Mouse (Mus musculus): ENCODE measurements at regions not wholly inside any gene's neighbourhood (a gene's known extent, or its start where the extent isn't known, plus 50 kb on each side); places are given as distances from the start of the nearest gene placed in this dataset.

DNA sequence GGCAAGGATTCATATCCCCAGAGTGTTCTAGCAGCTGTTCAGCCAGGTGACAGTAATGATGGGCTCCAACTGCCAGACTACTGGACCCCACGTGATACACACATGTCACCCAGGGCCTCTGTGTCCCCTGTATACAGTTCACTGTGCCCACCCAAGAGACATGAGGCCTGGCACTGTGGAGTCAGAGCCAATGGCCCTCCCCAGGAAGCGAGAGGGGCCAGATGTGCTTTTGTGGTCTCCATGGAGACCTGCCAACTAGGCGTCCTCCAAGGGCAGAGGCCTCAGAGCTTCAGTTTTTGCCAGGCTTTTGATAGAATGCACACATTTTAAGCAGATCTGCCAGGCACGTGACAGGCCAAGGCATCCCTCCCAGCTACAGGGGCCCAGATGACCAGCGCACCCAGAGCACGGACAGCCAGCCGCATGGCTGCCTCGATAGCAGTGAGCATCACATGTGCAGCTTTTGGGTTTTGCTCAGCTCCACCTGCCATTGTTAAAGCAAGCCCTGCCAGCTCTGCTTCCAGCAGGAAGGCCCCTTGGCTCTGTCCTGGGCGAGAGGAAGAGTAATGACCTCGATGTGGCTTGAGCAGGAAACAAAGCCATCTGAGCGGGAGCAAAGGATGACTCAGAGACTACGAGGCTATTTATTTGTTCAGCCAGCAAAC is 198.1 kb upstream of the Sulf2 start:
- peak overlapping the region; percentile 35; the same call in 1 of the 2 replicates for H3K27ac ChIP-seq (ENCODE audit: low read depth, low read length)
- no peak overlapping the region for H3K4me2 ChIP-seq (ENCODE audit: low read depth)
- ATAC-seq: peak; percentile 74
- no peaks in the 10 kb centered on the region for H3K9me3 ChIP-seq (ENCODE audit: low read length)
- H3K27me3 ChIP-seq (ENCODE audit: insufficient read depth, low read length): peaks cover 23% of the 10 kb centered on the region
- no peak overlapping the region for H3K9ac ChIP-seq
- TF ChIP-seq CTCF (IDR thresholded peaks at IDR 0.05; ENCODE audit: low read depth): no peak
- peaks cover 5% of the 10 kb centered on the region; the same call in 1 of the 2 replicates for H3K4me1 ChIP-seq (ENCODE audit: insufficient read depth)
- no peak overlapping the region for H3K4me3 ChIP-seq (ENCODE audit: low read depth, low read length)
- no peaks in the 10 kb centered on the region for H3K36me3 ChIP-seq (ENCODE audit: insufficient read depth)
- peak; percentile 58 for DNase-seq
- 41% methylated on average over 12 of the region's 12 CpGs for WGBS

DNA sequence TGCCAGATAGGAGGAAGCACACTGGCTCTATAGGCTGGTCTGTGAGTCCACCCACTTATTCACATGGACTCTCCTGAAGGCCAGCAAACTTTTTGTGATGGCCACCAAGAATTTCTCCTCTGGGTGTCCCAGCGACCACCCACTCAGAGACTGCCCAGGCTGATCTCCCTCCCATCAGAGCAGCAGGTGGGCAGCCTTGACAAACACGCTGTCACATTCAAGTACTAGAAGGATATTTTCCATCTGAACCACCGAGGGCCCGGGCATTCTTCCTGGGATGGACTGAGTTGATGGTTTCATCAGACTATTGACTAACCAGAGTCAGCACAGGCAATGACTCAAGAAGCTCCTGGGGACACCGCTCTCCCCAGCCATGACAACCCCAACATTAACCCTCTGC is 196.5 kb upstream of the Sulf2 start:
- no peak overlapping the region for H3K9ac ChIP-seq
- no peak overlapping the region for H3K27ac ChIP-seq (ENCODE audit: low read depth, low read length)
- no peak for TF ChIP-seq CTCF (IDR thresholded peaks at IDR 0.05; ENCODE audit: low read depth)
- H3K4me3 ChIP-seq (ENCODE audit: low read depth, low read length): no peak overlapping the region
- no peak for DNase-seq
- no peak overlapping the region for H3K4me2 ChIP-seq (ENCODE audit: low read depth)
- ATAC-seq: no peak
- H3K9me3 ChIP-seq (ENCODE audit: low read length): no peaks in the 10 kb centered on the region
- no peaks in the 10 kb centered on the region for H3K36me3 ChIP-seq (ENCODE audit: insufficient read depth)
- peaks cover 23% of the 10 kb centered on the region for H3K27me3 ChIP-seq (ENCODE audit: insufficient read depth, low read length)
- 82% methylated on average over 5 of the region's 5 CpGs for WGBS
- H3K4me1 ChIP-seq (ENCODE audit: insufficient read depth): peaks cover 7% of the 10 kb centered on the region; the same call in 1 of the 2 replicates

DNA sequence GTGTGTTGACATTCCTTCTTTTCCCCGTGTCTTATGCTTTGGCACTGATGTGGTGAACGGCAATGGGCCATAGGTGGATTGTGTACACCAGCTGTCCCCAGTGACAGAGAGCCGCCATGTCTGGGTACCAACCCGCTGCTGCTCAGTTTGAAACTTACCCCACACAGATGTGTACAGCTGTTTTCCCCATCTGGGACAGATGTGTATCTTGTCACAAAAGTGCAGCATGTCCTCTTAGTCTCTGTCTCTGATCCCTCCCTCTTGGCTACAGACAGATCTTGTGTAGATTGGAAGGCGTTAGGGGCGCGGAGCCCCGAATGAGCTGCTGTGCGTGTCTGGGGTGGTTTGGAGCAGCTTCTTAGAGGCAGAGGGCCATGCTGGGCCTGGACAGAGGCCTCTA is 196.1 kb upstream of the Sulf2 start:
- H3K36me3 ChIP-seq (ENCODE audit: insufficient read depth): no peaks in the 10 kb centered on the region
- no peak for ATAC-seq
- DNase-seq: no peak
- no peak overlapping the region for H3K4me2 ChIP-seq (ENCODE audit: low read depth)
- H3K27ac ChIP-seq (ENCODE audit: low read depth, low read length): no peak overlapping the region
- no peak overlapping the region for H3K9ac ChIP-seq
- 90% methylated on average over 9 of the region's 9 CpGs for WGBS
- no peak overlapping the region for H3K4me3 ChIP-seq (ENCODE audit: low read depth, low read length)
- TF ChIP-seq CTCF (IDR thresholded peaks at IDR 0.05; ENCODE audit: low read depth): no peak
- H3K9me3 ChIP-seq (ENCODE audit: low read length): no peaks in the 10 kb centered on the region
- peaks cover 23% of the 10 kb centered on the region for H3K27me3 ChIP-seq (ENCODE audit: insufficient read depth, low read length)
- H3K4me1 ChIP-seq (ENCODE audit: insufficient read depth): peaks cover 11% of the 10 kb centered on the region

DNA sequence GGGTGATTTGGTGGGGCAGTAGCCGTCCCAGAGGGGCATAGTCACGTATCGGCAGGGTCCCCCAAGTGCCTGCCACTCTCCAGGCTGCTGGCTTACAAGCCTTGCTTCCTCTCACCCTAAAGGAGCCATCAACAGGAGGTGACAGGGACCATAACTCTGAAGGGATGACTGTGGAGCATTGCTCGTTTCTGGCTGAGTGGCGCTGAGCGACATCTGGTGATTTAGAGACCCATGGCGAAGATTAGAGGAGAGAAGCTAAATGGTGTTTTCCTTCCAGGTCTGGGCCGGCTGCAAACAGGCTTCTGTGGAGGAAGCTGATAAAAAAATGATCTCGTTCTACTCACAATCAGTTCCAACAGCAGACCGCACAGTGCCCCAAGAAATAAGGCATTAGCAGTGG is 193.2 kb upstream of the Sulf2 start:
- WGBS: 60% methylated on average over 10 of the region's 10 CpGs
- H3K4me3 ChIP-seq (ENCODE audit: low read depth, low read length): no peak overlapping the region
- no peak overlapping the region for H3K4me2 ChIP-seq (ENCODE audit: low read depth)
- H3K36me3 ChIP-seq (ENCODE audit: insufficient read depth): no peaks in the 10 kb centered on the region
- peaks cover 12% of the 10 kb centered on the region for H3K4me1 ChIP-seq (ENCODE audit: insufficient read depth)
- H3K27me3 ChIP-seq (ENCODE audit: insufficient read depth, low read length): peaks cover 32% of the 10 kb centered on the region
- no peak overlapping the region for H3K9ac ChIP-seq
- ATAC-seq (no peak), DNase-seq (no peak)
- H3K9me3 ChIP-seq (ENCODE audit: low read length): no peaks in the 10 kb centered on the region
- no peak for TF ChIP-seq CTCF (IDR thresholded peaks at IDR 0.05; ENCODE audit: low read depth)
- H3K27ac ChIP-seq (ENCODE audit: low read depth, low read length): no peak overlapping the region

DNA sequence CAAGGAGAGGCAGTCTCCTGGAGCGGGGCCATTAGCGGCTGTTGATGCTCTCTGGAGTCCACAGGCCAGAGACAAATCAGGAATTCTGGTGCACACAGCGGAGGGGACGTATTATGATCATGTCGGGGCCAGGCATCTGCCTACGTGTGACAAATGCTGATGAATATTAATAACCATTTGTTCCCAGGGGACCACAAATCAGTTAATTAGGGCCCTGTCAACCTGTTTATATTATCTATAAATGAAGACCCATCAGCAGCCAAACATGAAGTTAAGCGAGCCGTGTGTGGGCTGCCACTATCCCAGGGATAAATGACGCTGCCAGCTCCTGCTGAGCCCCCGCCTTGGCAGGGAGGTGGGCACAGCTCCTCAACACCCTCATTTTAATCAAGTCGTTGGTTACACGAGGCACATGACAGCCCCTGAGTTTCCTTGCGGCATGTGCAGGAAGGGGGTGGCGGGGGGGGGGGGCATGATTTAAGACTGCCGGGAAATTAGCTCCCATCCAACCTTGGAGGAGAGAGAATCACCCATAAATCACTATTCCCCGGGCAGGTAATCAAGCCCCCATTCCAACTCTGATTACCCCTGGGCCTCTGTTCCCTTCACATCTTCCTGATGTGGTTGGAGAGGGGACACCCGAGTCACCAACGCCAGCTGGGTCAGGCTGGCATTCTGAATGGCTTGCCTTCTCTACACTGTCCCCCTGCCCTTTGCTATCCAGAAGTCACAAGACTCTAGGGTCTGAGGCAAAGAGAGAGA is 191.1 kb upstream of the Sulf2 start:
- no peak overlapping the region for H3K27ac ChIP-seq (ENCODE audit: low read depth, low read length)
- no peak overlapping the region for H3K4me3 ChIP-seq (ENCODE audit: low read depth, low read length)
- H3K4me2 ChIP-seq (ENCODE audit: low read depth): no peak overlapping the region
- H3K27me3 ChIP-seq (ENCODE audit: insufficient read depth, low read length): peaks cover 30% of the 10 kb centered on the region; the same call in 1 of the 2 replicates
- no peaks in the 10 kb centered on the region for H3K36me3 ChIP-seq (ENCODE audit: insufficient read depth)
- TF ChIP-seq CTCF (IDR thresholded peaks at IDR 0.05; ENCODE audit: low read depth): no peak
- WGBS: 14% methylated on average over 18 of the region's 18 CpGs
- H3K9me3 ChIP-seq (ENCODE audit: low read length): no peaks in the 10 kb centered on the region
- no peak overlapping the region for H3K9ac ChIP-seq
- peak; percentile 69 for DNase-seq
- ATAC-seq: peak; percentile 79
- peaks cover 9% of the 10 kb centered on the region; the same call in 1 of the 2 replicates for H3K4me1 ChIP-seq (ENCODE audit: insufficient read depth)

DNA sequence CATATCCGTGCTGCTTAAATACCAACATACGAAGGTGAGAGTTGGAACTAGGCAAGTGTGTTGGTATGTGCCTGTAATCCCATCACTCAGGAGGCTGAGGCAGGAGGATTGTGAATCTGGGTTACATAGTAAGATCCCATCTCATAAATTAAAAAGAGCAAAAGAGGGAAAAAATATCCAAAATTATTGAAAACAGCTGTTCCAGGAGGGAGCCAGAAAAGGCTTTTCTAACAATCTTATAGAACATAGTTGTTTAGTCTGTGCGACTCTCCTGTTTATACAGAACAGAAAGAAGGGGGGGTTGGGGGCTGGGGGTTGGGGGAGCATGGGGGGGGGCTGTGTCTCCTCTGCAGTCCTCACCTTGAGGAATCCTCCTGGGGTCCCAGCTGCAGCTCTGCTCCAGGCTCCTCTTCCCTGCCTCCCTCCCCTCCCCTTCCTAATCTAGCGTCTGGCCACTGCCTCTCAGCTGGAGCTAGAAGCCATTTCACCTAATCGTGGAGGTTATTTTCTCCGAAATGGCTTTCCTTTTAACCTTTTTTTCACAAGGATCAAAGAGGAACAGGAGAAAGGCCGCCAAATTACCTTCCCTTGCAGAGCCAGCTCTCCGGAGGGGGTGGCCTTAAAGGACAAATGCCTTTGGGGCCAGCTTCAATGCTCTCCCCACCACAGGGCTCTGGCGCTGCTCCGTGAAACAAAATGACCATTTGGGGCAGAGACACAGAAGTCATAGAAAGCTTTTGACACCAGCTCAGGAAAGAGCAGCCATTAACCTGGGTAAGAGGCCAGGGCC is 188.3 kb upstream of the Sulf2 start:
- DNase-seq (no peak), ATAC-seq (no peak)
- WGBS: 35% methylated on average over 10 of the region's 10 CpGs
- Histone ChIP-seq H3K27me3 (ENCODE audit: insufficient read depth, low read length) (peaks cover 18% of the 10 kb centered on the region; the same call in 1 of the 2 replicates), H3K9me3 (ENCODE audit: low read length) (no peaks in the 10 kb centered on the region), H3K4me1 (ENCODE audit: insufficient read depth) (peaks cover 9% of the 10 kb centered on the region; the same call in 1 of the 2 replicates), H3K36me3 (ENCODE audit: insufficient read depth) (no peaks in the 10 kb centered on the region), H3K4me2 (ENCODE audit: low read depth) (no peak overlapping the region), H3K9ac (no peak overlapping the region), H3K27ac (ENCODE audit: low read depth, low read length) (no peak overlapping the region), H3K4me3 (ENCODE audit: low read depth, low read length) (no peak overlapping the region)
- no peak for TF ChIP-seq CTCF (IDR thresholded peaks at IDR 0.05; ENCODE audit: low read depth)

Data from forebrain, postnatal 0 days (tissue).